Mouse (Mus musculus) layer of hippocampus, postnatal 10 days (tissue): ENCODE measurements around the gene Gpr107. TPM values are rescaled to one million over a fixed set of nuclear protein-coding genes. Genes with fewer than 3 reads are reported as not detected.

Experiments used
- DNase-seq, 2 experiments: peaks; one replicate each; pipeline ENCODE4 v3.0.0; 2021; ENCODE audit warnings: low spot score in 2 of 2
- total RNA-seq, 2 experiments: library from RNA; stranded (reverse); gene quantifications; 2 replicates each; pipeline ENCODE4 v1.2.3; 2021

The Gpr107 gene
- total RNA-seq, 2 experiments from 2014 or later, result 50.7 to 54.5 TPM

- DNase-seq, result no peak
Observed at GRCm38 (mm10) chr2:31126048-31126447, 26.1 kb upstream of the Gpr107 start.

- no peak for DNase-seq
Observed at GRCm38 (mm10) chr2:31127219-31127618, 24.9 kb upstream of the Gpr107 start.

GRCm38 (mm10) chr2:31127899-31128298, 24.2 kb upstream of the Gpr107 start:
- no peak for DNase-seq

GRCm38 (mm10) chr2:31129742-31130518, 22.2 kb upstream of the Gpr107 start:
- no peak for DNase-seq

- no peak for DNase-seq
Observed at GRCm38 (mm10) chr2:31130815-31131299, 21.3 kb upstream of the Gpr107 start.

- DNase-seq, result no peak
Observed at GRCm38 (mm10) chr2:31132682-31133081, 19.4 kb upstream of the Gpr107 start.

GRCm38 (mm10) chr2:31133981-31134380, 18.1 kb upstream of the Gpr107 start:
- DNase-seq, result no peak

GRCm38 (mm10) chr2:31135512-31135931, 16.6 kb upstream of the Gpr107 start:
- no peak for DNase-seq

- DNase-seq, result no peak
Observed at GRCm38 (mm10) chr2:31136338-31136737, 15.8 kb upstream of the Gpr107 start.

- DNase-seq, result no peak
Observed at GRCm38 (mm10) chr2:31137018-31137590, 15.0 kb upstream of the Gpr107 start.

- no peak for DNase-seq
Observed at GRCm38 (mm10) chr2:31139174-31139632, 12.9 kb upstream of the Gpr107 start.

- DNase-seq, result no peak
Observed at GRCm38 (mm10) chr2:31139991-31140771, 11.9 kb upstream of the Gpr107 start.

GRCm38 (mm10) chr2:31140772-31141073, 11.4 kb upstream of the Gpr107 start:
- no peak for DNase-seq

GRCm38 (mm10) chr2:31141074-31141866, 10.8 kb upstream of the Gpr107 start:
- DNase-seq, result peak; percentile 46 to 54

GRCm38 (mm10) chr2:31141867-31142454, 10.2 kb upstream of the Gpr107 start, which contains the start of gene Fnbp1:
Gene Fnbp1 (minus strand): TSS chr2:31142008.
- DNase-seq, result peak; percentile 78 to 87

GRCm38 (mm10) chr2:31142505-31142904, 9.6 kb upstream of the Gpr107 start:
- no peak for DNase-seq

GRCm38 (mm10) chr2:31143326-31143725, 8.8 kb upstream of the Gpr107 start:
- DNase-seq, result no peak

GRCm38 (mm10) chr2:31143768-31144695, 8.1 kb upstream of the Gpr107 start:
- DNase-seq, result no peak

GRCm38 (mm10) chr2:31144901-31145300, 7.2 kb upstream of the Gpr107 start:
- DNase-seq, result no peak

GRCm38 (mm10) chr2:31147054-31147453, 5.1 kb upstream of the Gpr107 start:
- no peak for DNase-seq
